Mouse (Mus musculus) neural tube, embryonic 14.5 days (tissue): ENCODE measurements around the gene Gm28048. TPM values are rescaled to one million over a fixed set of nuclear protein-coding genes. Genes with fewer than 3 reads are reported as not detected.

Experiments
- ATAC-seq: fragments of 200-750 bp; cut with Nextera tagmentation; 2 replicates; pipeline ENCODE4 v1.8.0; 2017; ENCODE audit warnings: low read depth, mild to moderate bottlenecking, moderate TSS enrichment, moderate library complexity
- H3K27ac ChIP-seq: fragments of 300-500 bp; sonication (generic); 2 replicates; pipeline ENCODE4 v1.5.1; 2014; ENCODE audit warnings: low read depth, mild to moderate bottlenecking, control low read depth, low read length, moderate library complexity, mixed read lengths
- H3K27me3 ChIP-seq: fragments of 300-500 bp; sonication (generic); 2 replicates; pipeline ENCODE4 v1.6.1; 2014; ENCODE audit warnings: low read length; ENCODE audit not compliant: control insufficient read depth, insufficient read depth
- H3K36me3 ChIP-seq: fragments of 300-500 bp; sonication (generic); 2 replicates; pipeline ENCODE4 v1.6.1; 2014; ENCODE audit warnings: low read length, mixed read lengths; ENCODE audit not compliant: control insufficient read depth, insufficient read depth
- H3K4me1 ChIP-seq: fragments of 300-500 bp; sonication (generic); 2 replicates; pipeline ENCODE4 v1.6.1; 2014; ENCODE audit warnings: low read length; ENCODE audit not compliant: control insufficient read depth, insufficient read depth
- H3K4me2 ChIP-seq: fragments of 300-500 bp; sonication (generic); 2 replicates; pipeline ENCODE4 v1.6.1; 2014; ENCODE audit warnings: mild to moderate bottlenecking, low read depth, low read length, control low read depth
- H3K4me3 ChIP-seq: fragments of 300-500 bp; sonication (generic); 2 replicates; pipeline ENCODE4 v1.5.1; 2014; ENCODE audit warnings: low read depth, low read length, control low read depth, mixed read lengths
- H3K9ac ChIP-seq: fragments of 300-500 bp; sonication (generic); replicated peaks from 2 replicates; pipeline ENCODE4 v1.6.1; 2014; ENCODE audit warnings: low read depth, mild to moderate bottlenecking, control low read depth, low read length, mixed read lengths
- H3K9me3 ChIP-seq: fragments of 300-500 bp; sonication (generic); 2 replicates; pipeline ENCODE4 v1.6.1; 2016; ENCODE audit warnings: low read length; ENCODE audit not compliant: control insufficient read depth
- WGBS: fragments of 180-500 bp; shearing (Covaris S2); extraction: QIAGEN DNeasy Blood & Tissue Kit; methylation state at CpG from one replicate; pipeline ENCODE4 v1.1.7; 2014; 5-methylcytosine and 5-hydroxymethylcytosine counted together
- polyA plus RNA-seq: library from polyadenylated mRNA; unstranded; fragments of >200 nt; fragmentation: Nextera tagmentation; extraction: Ambion mirVana; gene quantifications from 2 replicates; pipeline ENCODE4 v1.2.1, GENCODE M21; 2014

Gene Gm28048
- polyA plus RNA-seq = 1.7 and 5.9 TPM in 2 replicates

DNA sequence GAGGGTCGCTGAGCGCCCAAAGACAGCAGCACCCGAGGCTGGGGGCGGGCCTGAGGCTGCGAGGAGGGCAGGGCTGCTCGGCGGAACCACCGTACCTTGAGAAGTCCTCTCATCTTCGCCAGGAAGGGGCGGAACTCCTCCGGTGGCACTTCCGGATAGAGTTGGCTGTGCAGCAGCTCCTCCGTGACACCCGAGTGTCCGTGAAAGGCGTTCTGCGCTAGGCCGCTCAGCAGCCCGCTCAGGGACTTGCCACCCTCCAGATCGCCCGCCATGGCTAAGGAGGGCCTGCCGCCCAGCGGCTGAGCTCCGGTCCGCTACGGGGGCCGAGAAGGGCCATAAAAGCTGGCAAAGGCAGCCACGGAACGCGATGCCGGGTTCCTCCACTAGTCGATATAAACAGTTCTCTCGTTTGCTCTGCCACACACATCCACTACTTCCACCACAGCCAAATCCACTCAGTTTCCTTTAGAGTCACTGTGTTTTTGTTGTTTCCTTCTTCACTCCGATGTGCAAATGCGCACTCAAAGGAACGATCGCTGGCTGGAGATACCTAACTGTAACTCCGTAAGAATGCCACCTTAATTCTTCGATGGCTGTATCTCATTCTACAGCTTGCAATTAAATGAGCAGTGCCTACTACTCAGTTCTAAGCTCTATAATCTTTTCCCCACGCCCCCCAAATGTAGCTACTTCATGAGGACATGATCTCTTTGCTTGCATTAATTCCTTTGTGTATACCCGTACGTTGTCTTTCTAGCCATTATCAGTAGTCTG, at the start of gene Gm28048, which contains the start of gene Commd1:
TSS of gene Gm28048 (minus strand) at position 107 of the 774 bp plus-strand sequence.
TSS of gene Commd1 (minus strand) at position 399 of the 774 bp plus-strand sequence.
- Histone ChIP-seq H3K4me1 (peaks cover 11% of the 10 kb centered on the region), H3K27me3 (no peaks in the 10 kb centered on the region), H3K27ac (peak within 1 kb of the TSS; percentile 91), H3K9me3 (no peaks in the 10 kb centered on the region), H3K36me3 (peaks cover 6% of the 10 kb centered on the region; the same call in 1 of the 2 replicates), H3K4me2 (peak within 1 kb of the TSS; percentile 71), H3K4me3 (peak within 1 kb of the TSS; percentile 64), H3K9ac (peak within 1 kb of the TSS; percentile 66)
- ATAC-seq = peak; percentile 94
- whole genome bisulfite sequencing = 4% methylated on average over 42 of the region's 42 CpGs

DNA sequence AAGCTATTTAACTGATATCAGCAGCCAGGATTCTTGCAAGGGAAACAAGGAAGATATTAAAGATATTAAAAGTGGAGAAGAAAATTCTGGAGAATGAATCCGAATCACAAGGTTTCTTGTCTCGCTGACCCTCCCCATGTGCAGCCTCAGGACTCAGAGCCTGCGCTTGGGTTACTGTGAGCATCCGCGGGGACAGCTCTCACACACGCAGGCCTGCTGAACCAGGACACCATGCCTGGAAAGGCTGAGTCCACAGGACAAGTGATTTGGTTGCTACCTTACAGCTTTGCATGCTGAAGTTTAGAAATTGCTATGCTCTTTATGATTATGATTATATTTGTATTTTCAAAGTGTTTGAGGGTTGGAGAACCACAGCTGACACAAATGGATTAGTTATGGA, 47.5 kb upstream of the Gm28048 start:
- WGBS = 91% methylated on average over 6 of the region's 6 CpGs
- no peak overlapping the region for H3K27ac ChIP-seq
- ATAC-seq = no peak
- no peak overlapping the region for H3K9ac ChIP-seq
- no peaks in the 10 kb centered on the region for H3K36me3 ChIP-seq
- H3K27me3 ChIP-seq = no peaks in the 10 kb centered on the region
- no peak overlapping the region for H3K4me2 ChIP-seq
- H3K4me1 ChIP-seq = no peaks in the 10 kb centered on the region
- no peaks in the 10 kb centered on the region for H3K9me3 ChIP-seq
- no peak overlapping the region for H3K4me3 ChIP-seq

GRCm38 (mm10) chr11:23028957-23029356, 47.1 kb upstream of the Gm28048 start:
- WGBS = 77% methylated on average over 3 of the region's 3 CpGs

GRCm38 (mm10) chr11:23024169-23024568, 42.3 kb upstream of the Gm28048 start:
- Histone ChIP-seq H3K4me2 (no peak overlapping the region), H3K4me3 (no peak overlapping the region), H3K4me1 (no peaks in the 10 kb centered on the region), H3K9ac (no peak overlapping the region), H3K9me3 (no peaks in the 10 kb centered on the region), H3K27ac (no peak overlapping the region), H3K27me3 (no peaks in the 10 kb centered on the region), H3K36me3 (no peaks in the 10 kb centered on the region)
- 84% methylated on average over 3 of the region's 3 CpGs for WGBS
- no peak for ATAC-seq

More at GRCm38 (mm10) chr11:23028957-23029356, 47.1 kb upstream of the Gm28048 start:
- Histone ChIP-seq H3K4me2 (no peak overlapping the region), H3K4me3 (no peak overlapping the region), H3K27ac (no peak overlapping the region), H3K9me3 (no peaks in the 10 kb centered on the region), H3K4me1 (no peaks in the 10 kb centered on the region), H3K36me3 (no peaks in the 10 kb centered on the region), H3K9ac (no peak overlapping the region), H3K27me3 (no peaks in the 10 kb centered on the region)
- ATAC-seq = no peak

DNA sequence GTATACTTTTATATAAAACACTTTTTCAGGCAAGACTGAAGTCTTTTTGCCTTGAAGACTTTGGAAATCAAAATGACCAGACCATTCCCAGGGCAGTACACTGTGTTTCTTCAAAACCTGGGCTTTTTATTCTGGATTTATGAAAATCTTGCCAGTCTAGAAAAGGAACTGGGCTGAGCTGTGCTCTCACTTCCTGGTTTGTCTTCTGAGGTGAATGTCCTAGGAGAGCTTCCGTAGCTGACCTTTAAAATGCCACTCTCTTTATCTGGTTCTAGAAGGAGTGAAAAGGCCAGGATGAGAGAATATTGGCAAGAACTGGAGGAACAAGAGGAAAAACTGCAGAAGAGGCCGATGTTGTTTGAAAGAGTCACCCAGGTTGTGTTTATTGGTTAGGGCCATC, 41.3 kb upstream of the Gm28048 start:
- H3K27me3 ChIP-seq = no peaks in the 10 kb centered on the region
- WGBS = 94% methylated on average over 2 of the region's 2 CpGs
- H3K4me1 ChIP-seq = no peaks in the 10 kb centered on the region
- no peak overlapping the region for H3K27ac ChIP-seq
- no peak overlapping the region for H3K4me3 ChIP-seq
- no peak overlapping the region for H3K4me2 ChIP-seq
- no peaks in the 10 kb centered on the region for H3K9me3 ChIP-seq
- H3K9ac ChIP-seq = no peak overlapping the region
- H3K36me3 ChIP-seq = no peaks in the 10 kb centered on the region
- ATAC-seq = no peak

DNA sequence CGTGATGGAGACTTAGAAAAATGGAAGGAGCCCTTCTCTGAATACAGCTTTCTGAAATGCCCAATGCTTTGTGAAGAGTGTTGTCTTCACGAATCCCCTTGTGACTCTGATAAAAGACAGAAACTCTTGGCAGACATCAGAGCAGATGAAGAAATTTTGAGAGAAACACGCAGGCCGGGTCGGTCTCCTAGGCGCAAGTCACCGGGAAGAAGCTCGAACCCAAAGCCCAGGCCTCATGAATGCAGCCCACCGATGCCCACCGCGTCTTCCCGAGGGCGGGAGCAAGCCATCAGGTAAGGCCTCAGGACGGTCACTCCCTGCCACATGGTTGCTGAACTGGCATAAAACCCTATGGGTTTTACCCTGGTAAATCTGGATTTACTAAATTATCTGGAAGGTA, 39.0 kb upstream of the Gm28048 start:
- no peak for ATAC-seq
- Histone ChIP-seq H3K4me3 (no peak overlapping the region), H3K27me3 (no peaks in the 10 kb centered on the region), H3K4me2 (no peak overlapping the region), H3K27ac (no peak overlapping the region), H3K9me3 (no peaks in the 10 kb centered on the region), H3K9ac (no peak overlapping the region), H3K4me1 (no peaks in the 10 kb centered on the region), H3K36me3 (no peaks in the 10 kb centered on the region)
- WGBS = 95% methylated on average over 14 of the region's 14 CpGs

DNA sequence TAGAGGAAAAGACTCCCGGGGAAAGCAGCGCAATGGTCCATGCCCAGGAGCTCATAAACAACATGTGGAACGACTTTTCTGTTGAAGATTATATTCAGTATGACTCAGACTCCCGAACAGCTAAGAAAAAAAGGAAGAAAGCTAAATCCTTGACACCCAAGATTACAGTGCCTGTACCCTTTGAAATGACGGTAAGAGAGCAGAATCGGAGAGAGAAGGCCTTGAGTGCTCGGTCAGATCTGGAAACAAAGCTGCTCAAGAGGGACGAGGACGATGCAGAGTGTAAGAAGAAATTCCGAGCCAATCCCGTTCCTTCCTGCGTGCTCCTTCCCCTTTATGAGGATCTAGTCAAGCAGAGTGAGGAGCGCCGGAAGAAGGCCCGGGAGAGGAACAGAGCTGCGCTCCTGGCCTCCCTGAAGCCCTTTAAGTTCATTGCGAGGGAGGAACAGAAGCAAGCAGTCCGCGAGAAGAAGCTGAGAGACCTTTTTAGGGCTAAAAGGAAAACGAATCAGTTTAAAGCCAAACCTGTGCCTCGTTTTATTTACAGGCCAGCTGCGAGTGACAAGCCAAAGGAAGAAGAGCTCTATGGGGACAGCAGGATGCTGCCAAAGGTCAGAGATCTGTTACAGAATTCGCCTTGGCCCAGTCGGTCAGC, 38.4 kb upstream of the Gm28048 start:
- no peak overlapping the region for H3K4me2 ChIP-seq
- H3K36me3 ChIP-seq = no peaks in the 10 kb centered on the region
- 73% methylated on average over 24 of the region's 24 CpGs for WGBS
- H3K9ac ChIP-seq = no peak overlapping the region
- no peaks in the 10 kb centered on the region for H3K4me1 ChIP-seq
- no peak overlapping the region for H3K4me3 ChIP-seq
- no peaks in the 10 kb centered on the region for H3K9me3 ChIP-seq
- no peaks in the 10 kb centered on the region for H3K27me3 ChIP-seq
- H3K27ac ChIP-seq = no peak overlapping the region
- ATAC-seq = no peak

- H3K9me3 ChIP-seq = no peaks in the 10 kb centered on the region
Measured at GRCm38 (mm10) chr11:23017943-23018342, 36.1 kb upstream of the Gm28048 start.

GRCm38 (mm10) chr11:23014996-23015395, 33.1 kb upstream of the Gm28048 start:
- Histone ChIP-seq H3K9me3 (no peaks in the 10 kb centered on the region), H3K36me3 (no peaks in the 10 kb centered on the region), H3K4me1 (no peaks in the 10 kb centered on the region), H3K4me3 (no peak overlapping the region), H3K9ac (no peak overlapping the region), H3K27ac (no peak overlapping the region), H3K4me2 (no peak overlapping the region), H3K27me3 (no peaks in the 10 kb centered on the region)
- no peak for ATAC-seq
- WGBS = 79% methylated on average over 6 of the region's 6 CpGs

More at GRCm38 (mm10) chr11:23017943-23018342, 36.1 kb upstream of the Gm28048 start:
- no peak overlapping the region for H3K4me3 ChIP-seq
- H3K27me3 ChIP-seq = no peaks in the 10 kb centered on the region
- WGBS = 95% methylated on average over 4 of the region's 4 CpGs
- no peak overlapping the region for H3K27ac ChIP-seq
- H3K4me2 ChIP-seq = no peak overlapping the region
- no peak for ATAC-seq
- no peaks in the 10 kb centered on the region for H3K4me1 ChIP-seq
- H3K36me3 ChIP-seq = no peaks in the 10 kb centered on the region
- H3K9ac ChIP-seq = no peak overlapping the region
